Mouse (Mus musculus): ENCODE results near the gene Plpp6. TPM values are rescaled to one million over a fixed set of nuclear protein-coding genes. Genes with fewer than 3 reads are reported as not detected.

The Plpp6 gene
- total RNA-seq, 2 experiments from 2014 or later = 4.6 to 4.8 TPM

Other genes with a start within 250 kb of the Plpp6 start
- gene Slc1a1, start 128.9 kb upstream of the Plpp6 start, total RNA-seq (2021) = under 1 TPM; 0.65 to 0.69 TPM
- 1 to 10 TPM; 4.4 to 8.6 TPM for gene 4430402I18Rik, start 3.8 kb downstream of the Plpp6 start, total RNA-seq (2021)
- 10 to 100 TPM; 33.2 to 39.2 TPM for gene Cdc37l1, start 26.4 kb downstream of the Plpp6 start, total RNA-seq (2021)
- 10 to 100 TPM; 70.0 to 71.5 TPM for gene Ak3, start 84.0 kb downstream of the Plpp6 start, total RNA-seq (2021)
- 10 to 100 TPM; 11.6 to 12.6 TPM for gene Rcl1, start 137.4 kb downstream of the Plpp6 start, total RNA-seq (2021)

Data from gastrocnemius, postnatal 4 days (tissue).